Mouse (Mus musculus) forebrain, embryonic 14.5 days (tissue): Measurements from ENCODE around the gene Acoxl. TPM values are rescaled to one million over a fixed set of nuclear protein-coding genes. Genes with fewer than 3 reads are reported as not detected.

ENCODE experiments used
- ATAC-seq: fragments of 200-750 bp; cut with Nextera tagmentation; 2 replicates; pipeline ENCODE4 v1.8.0; 2017; ENCODE audit warnings: mild to moderate bottlenecking, moderate library complexity
- DNase-seq: peaks from one replicate; pipeline ENCODE4 v3.0.0-alpha.2; 2015; ENCODE audit warnings: low spot score
- H3K27ac ChIP-seq: fragments of 300-500 bp; sonication (generic); 2 replicates; pipeline ENCODE4 v1.5.1; 2014; ENCODE audit warnings: low read depth, mild to moderate bottlenecking, control low read depth, low read length, moderate library complexity
- H3K27me3 ChIP-seq: fragments of 300-500 bp; sonication (generic); replicated peaks from 2 replicates; pipeline ENCODE4 v1.6.1; 2014; ENCODE audit warnings: low read length, control low read depth, mixed read lengths; ENCODE audit not compliant: control insufficient read depth, insufficient read depth
- H3K36me3 ChIP-seq: fragments of 300-500 bp; sonication (generic); 2 replicates; pipeline ENCODE4 v1.6.1; 2014; ENCODE audit warnings: low read length, control low read depth; ENCODE audit not compliant: control insufficient read depth, insufficient read depth
- H3K4me1 ChIP-seq: fragments of 300-500 bp; sonication (generic); 2 replicates; pipeline ENCODE4 v1.6.1; 2014; ENCODE audit warnings: antibody characterized with exemption, low read length, control low read depth; ENCODE audit not compliant: control insufficient read depth, insufficient read depth
- H3K4me2 ChIP-seq: fragments of 300-500 bp; sonication (generic); 2 replicates; pipeline ENCODE4 v1.6.1; 2014; ENCODE audit warnings: mild to moderate bottlenecking, control low read depth, low read length
- H3K4me3 ChIP-seq: fragments of 300-500 bp; sonication (generic); 2 replicates; pipeline ENCODE4 v1.5.1; 2014; ENCODE audit warnings: low read depth, low read length, control low read depth
- H3K9ac ChIP-seq: fragments of 300-500 bp; sonication (generic); 2 replicates; pipeline ENCODE4 v1.6.1; 2014; ENCODE audit warnings: mild to moderate bottlenecking, low read length, control low read depth, moderate library complexity
- H3K9me3 ChIP-seq: fragments of 300-500 bp; sonication (generic); replicated peaks from 2 replicates; pipeline ENCODE4 v1.6.1; 2016; ENCODE audit warnings: low read length, control low read depth, mixed read lengths; ENCODE audit not compliant: control insufficient read depth
- WGBS: fragments of 180-500 bp; shearing (Covaris S2); extraction: QIAGEN DNeasy Blood & Tissue Kit; methylation state at CpG from one replicate; pipeline ENCODE4 v1.1.7; 2014; 5-methylcytosine and 5-hydroxymethylcytosine counted together
- polyA plus RNA-seq: library from polyadenylated mRNA; unstranded; fragments of >200 nt; fragmentation: Nextera tagmentation; extraction: Ambion mirVana; gene quantifications from 2 replicates; pipeline ENCODE4 v1.2.1, GENCODE M21; 2014

The Acoxl gene
- polyA plus RNA-seq, 1 experiment from 2014 or later = not detected

GRCm38 (mm10) chr2:127960579-127960978 is 121.9 kb downstream of the Acoxl start:
- Histone ChIP-seq H3K9ac (no peak overlapping the region), H3K9me3 (no peaks in the 10 kb centered on the region), H3K4me2 (no peak overlapping the region), H3K4me1 (0 out of 2 replicates have a peak, but pooled peaks cover 7% of the 10 kb centered on the region), H3K4me3 (no peak overlapping the region), H3K36me3 (no peaks in the 10 kb centered on the region), H3K27ac (0 out of 2 replicates have a peak overlapping the region, but pooled peaks have one; percentile 2), H3K27me3 (no peaks in the 10 kb centered on the region)
- no peak for ATAC-seq
- no peak for DNase-seq
- 75% methylated on average over 6 of the region's 6 CpGs for WGBS

GRCm38 (mm10) chr2:127961154-127961553 is 122.5 kb downstream of the Acoxl start:
- DNase-seq (peak; percentile 73), ATAC-seq (0 out of 2 replicates have a peak, but pooled peaks have one; percentile 34)
- H3K27me3 ChIP-seq = no peaks in the 10 kb centered on the region
- 13% methylated on average over 2 of the region's 2 CpGs for WGBS
- no peak overlapping the region for H3K9ac ChIP-seq
- H3K9me3 ChIP-seq = no peaks in the 10 kb centered on the region
- no peak overlapping the region for H3K4me3 ChIP-seq
- no peak overlapping the region for H3K4me2 ChIP-seq
- H3K27ac ChIP-seq = no peak overlapping the region
- H3K36me3 ChIP-seq = no peaks in the 10 kb centered on the region
- 0 out of 2 replicates have a peak, but pooled peaks cover 7% of the 10 kb centered on the region for H3K4me1 ChIP-seq

GRCm38 (mm10) chr2:127961802-127962433 is 123.2 kb downstream of the Acoxl start:
- WGBS = 36% methylated on average over 4 of the region's 4 CpGs
- H3K36me3 ChIP-seq = no peaks in the 10 kb centered on the region
- no peak for DNase-seq
- no peaks in the 10 kb centered on the region for H3K9me3 ChIP-seq
- ATAC-seq = no peak
- no peak overlapping the region for H3K4me3 ChIP-seq
- no peak overlapping the region for H3K27ac ChIP-seq
- no peak overlapping the region for H3K4me2 ChIP-seq
- no peaks in the 10 kb centered on the region for H3K27me3 ChIP-seq
- 0 out of 2 replicates have a peak, but pooled peaks cover 7% of the 10 kb centered on the region for H3K4me1 ChIP-seq
- H3K9ac ChIP-seq = no peak overlapping the region

GRCm38 (mm10) chr2:127968944-127969343 is 130.3 kb downstream of the Acoxl start:
- ATAC-seq = no peak
- Histone ChIP-seq H3K9ac (no peak overlapping the region), H3K27me3 (no peaks in the 10 kb centered on the region), H3K4me1 (no peaks in the 10 kb centered on the region), H3K9me3 (no peaks in the 10 kb centered on the region), H3K4me2 (no peak overlapping the region), H3K4me3 (no peak overlapping the region), H3K27ac (no peak overlapping the region), H3K36me3 (no peaks in the 10 kb centered on the region)
- DNase-seq = no peak
- 89% methylated on average over 2 of the region's 2 CpGs for WGBS

- 95% methylated on average over 1 of the region's 1 CpGs for WGBS
- ATAC-seq = no peak
Observed at GRCm38 (mm10) chr2:127976276-127976675, 137.6 kb downstream of the Acoxl start.

GRCm38 (mm10) chr2:127978601-127979230 is 140.0 kb downstream of the Acoxl start:
- Histone ChIP-seq H3K27ac (no peak overlapping the region), H3K36me3 (no peaks in the 10 kb centered on the region)
- 90% methylated on average over 7 of the region's 7 CpGs for WGBS

More at GRCm38 (mm10) chr2:127976276-127976675, 137.6 kb downstream of the Acoxl start:
- no peak for DNase-seq
- Histone ChIP-seq H3K9me3 (no peaks in the 10 kb centered on the region), H3K9ac (no peak overlapping the region), H3K27ac (no peak overlapping the region), H3K4me1 (no peaks in the 10 kb centered on the region), H3K4me2 (no peak overlapping the region), H3K36me3 (no peaks in the 10 kb centered on the region), H3K4me3 (no peak overlapping the region), H3K27me3 (no peaks in the 10 kb centered on the region)

GRCm38 (mm10) chr2:127982610-127983009 is 143.9 kb downstream of the Acoxl start:
- ATAC-seq = no peak
- Histone ChIP-seq H3K27me3 (no peaks in the 10 kb centered on the region), H3K4me1 (no peaks in the 10 kb centered on the region), H3K27ac (no peak overlapping the region), H3K9me3 (no peaks in the 10 kb centered on the region), H3K9ac (no peak overlapping the region), H3K4me2 (no peak overlapping the region), H3K36me3 (no peaks in the 10 kb centered on the region), H3K4me3 (no peak overlapping the region)
- 95% methylated on average over 3 of the region's 3 CpGs for WGBS
- no peak for DNase-seq

More at GRCm38 (mm10) chr2:127978601-127979230, 140.0 kb downstream of the Acoxl start:
- no peak for DNase-seq
- no peak overlapping the region for H3K4me2 ChIP-seq
- H3K4me3 ChIP-seq = no peak overlapping the region
- H3K9me3 ChIP-seq = no peaks in the 10 kb centered on the region
- no peaks in the 10 kb centered on the region for H3K4me1 ChIP-seq
- ATAC-seq = no peak
- H3K27me3 ChIP-seq = no peaks in the 10 kb centered on the region
- H3K9ac ChIP-seq = no peak overlapping the region

- Histone ChIP-seq H3K4me1 (no peaks in the 10 kb centered on the region), H3K9me3 (no peaks in the 10 kb centered on the region), H3K36me3 (no peaks in the 10 kb centered on the region), H3K4me3 (no peak overlapping the region), H3K4me2 (no peak overlapping the region), H3K27ac (no peak overlapping the region), H3K9ac (no peak overlapping the region), H3K27me3 (no peaks in the 10 kb centered on the region)
- 89% methylated on average over 4 of the region's 4 CpGs for WGBS
- ATAC-seq = no peak
- DNase-seq = no peak
Observed at GRCm38 (mm10) chr2:127983301-127983700, 144.6 kb downstream of the Acoxl start.

GRCm38 (mm10) chr2:127983981-127984380 is 145.3 kb downstream of the Acoxl start:
- Histone ChIP-seq H3K36me3 (no peaks in the 10 kb centered on the region), H3K27me3 (no peaks in the 10 kb centered on the region), H3K27ac (no peak overlapping the region), H3K4me2 (no peak overlapping the region), H3K4me3 (no peak overlapping the region), H3K4me1 (no peaks in the 10 kb centered on the region), H3K9ac (no peak overlapping the region), H3K9me3 (no peaks in the 10 kb centered on the region)
- no peak for ATAC-seq
- no peak for DNase-seq
- WGBS = 96% methylated on average over 1 of the region's 1 CpGs
